Mouse (Mus musculus) cerebellum, adult 2 months (tissue): ENCODE data around the gene Vmn2r97.
"Not testable (repeated sequence)": the region's sequence is repeated elsewhere in the genome, so short reads cannot be mapped to it uniquely, and the experiment has no call there.

Experiments
- CTCF ChIP-seq: fragments of 200-500 bp; IDR thresholded peaks from 2 replicates; pipeline ENCODE4 v1.5.1; 2011; ENCODE audit warnings: low read depth, mild to moderate bottlenecking, control low read depth, low read length, moderate library complexity, borderline replicate concordance; ENCODE audit not compliant: insufficient read depth
- POLR2A ChIP-seq: fragments of 200-500 bp; IDR thresholded peaks from 2 replicates; pipeline ENCODE4 v1.6.1; 2011; ENCODE audit warnings: low read length, control low read depth, borderline replicate concordance; ENCODE audit not compliant: insufficient read depth

DNA sequence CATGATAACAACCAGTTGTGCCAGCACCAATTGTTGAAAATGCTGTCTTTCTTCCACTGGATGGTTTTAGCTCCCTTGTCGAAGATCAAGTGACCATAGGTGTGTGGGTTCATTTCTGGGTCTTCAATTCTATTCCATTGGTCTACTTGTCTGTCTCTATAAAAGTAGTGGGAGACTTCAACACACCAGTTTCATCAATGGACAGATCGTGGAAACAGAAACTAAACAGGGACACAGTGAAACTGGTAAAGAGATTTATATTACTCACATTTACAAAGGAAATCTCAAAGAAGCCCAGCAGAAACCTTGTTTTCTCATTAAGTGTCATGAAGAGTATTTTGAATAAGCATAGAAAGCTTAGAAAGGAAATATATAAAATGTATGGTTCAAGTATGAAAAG lies 31.7 kb upstream of the Vmn2r97 start:
- TF ChIP-seq CTCF, POLR2A: not testable (repeated sequence)
